Mouse (Mus musculus) stomach, embryonic 14.5 days (tissue): ENCODE data around the gene Apela. TPM values are rescaled to one million over a fixed set of nuclear protein-coding genes. Genes with fewer than 3 reads are reported as not detected.
A peak's percentile ranks its signal among the peaks of the same experiment; 100 is the strongest.

Experiments used
- ATAC-seq: fragments of 200-750 bp; cut with Nextera tagmentation; 2 replicates; pipeline ENCODE4 v1.8.0; 2017; ENCODE audit warnings: low read depth, moderate TSS enrichment; ENCODE audit not compliant: insufficient number of reproducible peaks, insufficient read depth, low FRiP score
- H3K27ac ChIP-seq: fragments of 300-500 bp; sonication (generic); 2 replicates; pipeline ENCODE4 v1.5.1; 2014; ENCODE audit warnings: mild to moderate bottlenecking, low read length, moderate library complexity, mixed read lengths
- H3K27me3 ChIP-seq: fragments of 300-500 bp; sonication (generic); 2 replicates; pipeline ENCODE4 v1.6.1; 2014; ENCODE audit warnings: low read length, control low read depth, mixed read lengths; ENCODE audit not compliant: control insufficient read depth, insufficient read depth
- H3K36me3 ChIP-seq: fragments of 300-500 bp; sonication (generic); 2 replicates; pipeline ENCODE4 v1.6.1; 2014; ENCODE audit warnings: mild to moderate bottlenecking, control low read depth, low read length, moderate library complexity, mixed read lengths; ENCODE audit not compliant: control insufficient read depth, insufficient read depth
- H3K4me1 ChIP-seq: fragments of 300-500 bp; sonication (generic); 2 replicates; pipeline ENCODE4 v1.6.1; 2014; ENCODE audit warnings: low read length, control low read depth, mixed read lengths; ENCODE audit not compliant: control insufficient read depth, insufficient read depth
- H3K4me2 ChIP-seq: fragments of 300-500 bp; sonication (generic); replicated peaks from 2 replicates; pipeline ENCODE4 v1.6.1; 2014; ENCODE audit warnings: low read depth, low read length, control low read depth
- H3K4me3 ChIP-seq: fragments of 300-500 bp; sonication (generic); 2 replicates; pipeline ENCODE4 v1.5.1; 2014; ENCODE audit warnings: low read depth, low read length, control low read depth
- H3K9ac ChIP-seq: fragments of 300-500 bp; sonication (generic); replicated peaks from 2 replicates; pipeline ENCODE4 v1.6.1; 2014; ENCODE audit warnings: low read depth, mild to moderate bottlenecking, control low read depth, low read length, moderate library complexity, mixed read lengths
- H3K9me3 ChIP-seq: fragments of 300-500 bp; sonication (generic); 2 replicates; pipeline ENCODE4 v1.6.1; 2016; ENCODE audit warnings: low read depth, low read length, control low read depth; ENCODE audit not compliant: control insufficient read depth
- WGBS: fragments of 180-500 bp; shearing (Covaris S2); extraction: QIAGEN DNeasy Blood & Tissue Kit; methylation state at CpG from one replicate; pipeline ENCODE4 v1.1.7; 2014; 5-methylcytosine and 5-hydroxymethylcytosine counted together
- polyA plus RNA-seq: library from polyadenylated mRNA; unstranded; fragments of >200 nt; fragmentation: Nextera tagmentation; extraction: Ambion mirVana; gene quantifications from 2 replicates; pipeline ENCODE4 v1.2.1, GENCODE M21; 2014

The Apela gene
- 2.2 and 3.2 TPM in 2 replicates for polyA plus RNA-seq

DNA sequence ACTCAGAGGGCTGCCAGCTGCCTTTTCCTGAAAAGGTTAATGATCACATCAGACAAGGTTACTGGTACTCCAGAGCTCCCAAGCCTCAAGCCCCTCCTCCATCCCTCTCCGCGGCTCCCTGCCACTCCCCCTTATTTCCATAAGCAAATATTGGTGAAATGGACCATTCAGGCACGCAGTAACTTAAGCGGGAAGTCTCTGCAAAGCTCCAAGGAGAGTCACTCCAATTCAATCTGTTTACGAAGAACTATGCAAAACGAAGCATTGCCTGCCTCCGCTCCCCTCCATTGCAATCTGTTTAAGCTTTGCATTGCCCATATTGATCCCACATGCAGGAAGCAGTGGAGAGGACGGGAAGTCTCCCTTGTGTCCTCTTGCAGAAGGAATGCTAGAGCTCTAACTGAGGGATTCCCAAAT, at the start of gene Apela:
TSS of gene Apela (minus strand) at position 220 of the 417 bp plus-strand sequence.
- Histone ChIP-seq H3K4me3 (peak within 1 kb of the TSS; percentile 16), H3K4me1 (peaks cover 16% of the 10 kb centered on the region), H3K4me2 (peak within 1 kb of the TSS; percentile 47), H3K27ac (no peak within 1 kb of the TSS), H3K36me3 (no peaks in the 10 kb centered on the region), H3K9ac (no peak within 1 kb of the TSS), H3K27me3 (no peaks in the 10 kb centered on the region), H3K9me3 (no peaks in the 10 kb centered on the region)
- peak; percentile 87 for ATAC-seq
- 0% methylated on average over 8 of the region's 8 CpGs for WGBS

DNA sequence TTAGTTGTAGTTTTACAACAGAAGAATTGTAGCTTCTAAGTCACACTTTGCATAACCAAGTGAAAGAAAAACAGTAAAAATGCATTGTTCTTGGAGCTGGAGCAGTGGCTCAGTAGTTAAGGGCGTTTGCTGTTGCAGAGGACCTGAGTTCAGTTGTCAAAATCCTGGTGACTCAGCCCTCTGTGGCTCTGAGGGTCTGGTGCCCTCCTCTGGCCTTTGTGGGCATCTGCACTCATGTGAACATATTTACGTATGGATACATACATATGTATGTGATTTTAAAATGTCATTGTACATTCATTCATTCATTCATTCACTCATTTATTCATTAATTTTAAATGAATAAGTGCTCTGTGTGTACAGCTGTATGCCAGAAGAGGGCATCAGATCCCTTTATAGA, 48.5 kb upstream of the Apela start:
- Histone ChIP-seq H3K36me3 (no peaks in the 10 kb centered on the region), H3K4me3 (no peak overlapping the region), H3K4me2 (no peak overlapping the region), H3K4me1 (no peaks in the 10 kb centered on the region), H3K9me3 (no peaks in the 10 kb centered on the region), H3K27me3 (no peaks in the 10 kb centered on the region), H3K9ac (no peak overlapping the region), H3K27ac (no peak overlapping the region)
- 73% methylated on average over 2 of the region's 2 CpGs for WGBS
- no peak for ATAC-seq

DNA sequence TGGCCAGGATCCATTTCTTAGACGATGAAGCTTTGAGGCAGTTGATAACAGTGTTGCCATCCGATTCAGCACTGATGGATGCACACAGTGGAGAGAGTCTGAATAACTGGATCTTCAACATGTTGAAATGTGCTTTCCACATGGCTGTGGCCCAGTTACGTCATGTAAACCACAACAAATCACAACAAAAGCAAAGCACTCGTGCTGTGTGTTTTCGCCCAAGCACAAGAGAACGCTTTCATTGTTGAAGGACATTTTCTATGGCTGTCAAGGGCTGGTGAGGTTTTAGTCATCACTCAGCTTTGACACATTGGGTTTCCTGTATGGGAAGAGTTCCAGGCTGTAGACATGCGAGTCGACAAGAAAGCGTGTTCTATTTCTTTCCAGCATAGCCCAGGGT, 43.6 kb upstream of the Apela start:
- no peak overlapping the region for H3K27ac ChIP-seq
- 74% methylated on average over 9 of the region's 9 CpGs for WGBS
- no peak overlapping the region for H3K9ac ChIP-seq
- no peak overlapping the region for H3K4me2 ChIP-seq
- no peaks in the 10 kb centered on the region for H3K27me3 ChIP-seq
- H3K4me3 ChIP-seq, result no peak overlapping the region
- no peaks in the 10 kb centered on the region for H3K4me1 ChIP-seq
- H3K9me3 ChIP-seq, result no peaks in the 10 kb centered on the region
- ATAC-seq, result no peak
- no peaks in the 10 kb centered on the region for H3K36me3 ChIP-seq

DNA sequence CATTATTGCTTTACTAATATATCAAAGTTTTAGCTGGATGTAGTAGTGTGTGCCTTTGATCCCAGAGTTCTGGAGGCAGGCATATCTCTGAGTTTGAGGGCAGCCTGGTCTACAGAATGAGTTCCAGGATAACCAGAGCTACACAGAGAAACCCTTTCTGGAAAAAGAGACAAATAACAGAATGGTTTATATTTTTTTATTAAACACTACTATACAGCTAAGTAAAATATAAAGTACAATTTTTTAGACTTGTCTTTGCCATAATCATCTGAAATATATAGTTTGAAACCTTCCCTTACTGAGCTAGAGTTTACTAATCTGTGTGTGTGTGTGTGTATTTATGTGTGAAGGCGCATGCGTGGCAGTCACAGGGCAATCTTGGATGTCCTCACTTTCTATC, 37.6 kb upstream of the Apela start, which contains the start of gene Gm10663:
TSS of gene Gm10663 (plus strand) at position 301 of the 400 bp plus-strand sequence.
- no peaks in the 10 kb centered on the region for H3K36me3 ChIP-seq
- WGBS, result 79% methylated on average over 2 of the region's 2 CpGs

DNA sequence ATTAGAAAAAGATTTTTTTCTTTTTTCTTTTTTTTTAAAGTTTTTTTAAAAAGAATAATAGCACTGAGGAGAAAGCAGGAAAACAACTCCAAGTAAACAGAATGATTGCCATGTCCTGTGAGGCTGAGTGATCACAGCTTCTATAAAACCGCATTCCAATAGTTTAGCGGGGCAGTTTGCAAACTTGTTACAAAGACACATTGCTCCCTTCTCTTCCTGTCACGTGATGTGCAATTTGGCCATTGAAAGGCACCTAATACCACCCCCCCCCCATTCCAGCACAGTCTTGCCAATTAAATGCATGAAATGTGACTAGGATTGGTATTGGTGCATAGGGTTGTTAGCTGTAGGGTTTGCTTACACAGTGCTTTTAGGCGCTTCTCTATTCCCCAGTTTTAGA, 33.9 kb upstream of the Apela start:
- Histone ChIP-seq H3K9ac (no peak overlapping the region), H3K36me3 (no peaks in the 10 kb centered on the region), H3K4me2 (no peak overlapping the region), H3K27me3 (no peaks in the 10 kb centered on the region), H3K27ac (no peak overlapping the region), H3K4me3 (no peak overlapping the region), H3K9me3 (no peaks in the 10 kb centered on the region), H3K4me1 (no peaks in the 10 kb centered on the region)
- 68% methylated on average over 4 of the region's 4 CpGs for WGBS
- ATAC-seq, result no peak

More for the DNA sequence above, 37.6 kb upstream of the Apela start, which contains the start of gene Gm10663:
- no peak within 1 kb of the TSS for H3K27ac ChIP-seq
- no peaks in the 10 kb centered on the region for H3K4me1 ChIP-seq
- no peak within 1 kb of the TSS for H3K4me2 ChIP-seq
- H3K9ac ChIP-seq, result no peak within 1 kb of the TSS
- ATAC-seq, result no peak
- no peaks in the 10 kb centered on the region for H3K9me3 ChIP-seq
- H3K27me3 ChIP-seq, result no peaks in the 10 kb centered on the region
- H3K4me3 ChIP-seq, result no peak within 1 kb of the TSS

DNA sequence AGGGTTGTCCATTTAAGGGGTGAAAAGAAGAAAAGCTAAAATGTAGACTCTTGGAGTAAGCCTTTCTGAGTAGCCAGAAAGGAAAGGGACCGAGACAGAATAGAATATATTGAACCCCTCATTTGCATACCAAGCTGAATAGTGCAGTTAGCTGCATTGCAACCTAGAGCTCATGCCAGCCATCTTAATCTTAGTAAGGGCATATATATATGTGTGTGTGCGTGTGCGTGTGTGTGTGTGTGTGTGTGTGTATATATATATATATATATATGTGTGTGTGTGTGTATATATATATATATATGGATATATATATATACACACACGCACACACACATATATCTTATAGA, 31.3 kb upstream of the Apela start:
- no peak for ATAC-seq
- H3K9ac ChIP-seq, result no peak overlapping the region
- no peak overlapping the region for H3K4me3 ChIP-seq
- H3K27ac ChIP-seq, result no peak overlapping the region
- H3K27me3 ChIP-seq, result no peaks in the 10 kb centered on the region
- no peaks in the 10 kb centered on the region for H3K4me1 ChIP-seq
- no peak overlapping the region for H3K4me2 ChIP-seq
- H3K36me3 ChIP-seq, result no peaks in the 10 kb centered on the region
- 85% methylated on average over 4 of the region's 4 CpGs for WGBS
- H3K9me3 ChIP-seq, result no peaks in the 10 kb centered on the region

DNA sequence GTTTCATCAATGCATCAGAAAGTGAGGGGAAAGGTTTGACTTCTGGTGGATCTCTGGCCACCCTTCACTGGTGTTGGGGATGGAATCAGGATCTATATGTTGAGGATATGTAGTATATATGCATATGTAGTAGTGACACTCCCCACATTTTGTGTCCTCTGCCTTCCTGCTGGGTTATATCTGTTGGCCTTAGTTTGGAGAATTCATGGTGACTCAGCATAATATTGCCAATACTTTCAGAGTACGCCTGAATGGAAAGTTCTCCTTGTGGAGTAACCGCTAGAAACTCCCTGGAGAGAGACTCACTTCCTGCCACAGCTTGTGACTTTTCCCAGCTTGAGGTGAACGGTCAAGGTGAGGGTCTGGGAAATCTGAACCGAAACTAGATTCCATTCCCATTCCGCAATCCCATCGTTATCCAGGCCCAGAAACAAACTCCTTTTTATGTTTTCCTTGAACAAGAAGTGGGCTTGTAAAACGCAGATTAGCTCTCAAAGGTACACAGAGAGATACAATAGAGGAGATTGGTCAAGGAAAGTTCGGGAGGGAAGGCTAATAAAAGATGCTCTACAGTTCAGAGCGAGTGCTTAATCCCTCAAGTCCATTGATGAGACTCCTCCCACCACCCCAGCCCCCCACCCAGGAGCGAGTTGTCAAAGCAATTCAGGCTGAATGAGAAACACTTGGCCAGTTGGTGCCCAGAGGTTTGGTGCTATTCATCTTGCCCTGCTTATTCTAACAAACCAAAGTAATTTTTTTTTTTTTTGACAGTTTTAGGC, 30.7 kb upstream of the Apela start:
- Histone ChIP-seq H3K27me3 (no peaks in the 10 kb centered on the region), H3K9me3 (no peaks in the 10 kb centered on the region), H3K36me3 (no peaks in the 10 kb centered on the region), H3K4me2 (no peak overlapping the region), H3K9ac (no peak overlapping the region), H3K4me3 (no peak overlapping the region), H3K4me1 (no peaks in the 10 kb centered on the region), H3K27ac (no peak overlapping the region)
- WGBS, result 46% methylated on average over 10 of the region's 10 CpGs
- ATAC-seq, result no peak

DNA sequence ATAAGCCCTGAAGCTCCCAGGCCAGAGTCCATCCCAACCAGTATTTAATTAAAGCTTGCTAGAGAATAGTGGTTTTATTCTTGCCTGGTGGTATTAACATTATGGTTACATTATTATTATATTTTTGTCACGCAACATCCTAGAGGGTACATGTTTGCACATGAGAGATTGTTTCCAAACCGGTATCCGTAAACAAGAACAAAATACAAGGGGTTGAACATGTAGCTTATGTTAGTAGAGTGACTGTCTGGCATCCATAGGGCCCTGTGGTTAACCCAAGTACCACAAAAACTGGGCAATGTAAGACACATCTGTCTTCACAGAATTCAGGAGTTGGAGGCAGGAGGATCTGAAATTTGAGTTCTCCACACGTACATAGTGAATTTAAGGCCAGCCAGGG, 29.9 kb upstream of the Apela start:
- no peaks in the 10 kb centered on the region for H3K36me3 ChIP-seq
- H3K9me3 ChIP-seq, result no peaks in the 10 kb centered on the region
- ATAC-seq, result no peak
- no peak overlapping the region for H3K4me3 ChIP-seq
- 93% methylated on average over 4 of the region's 4 CpGs for WGBS
- H3K9ac ChIP-seq, result no peak overlapping the region
- H3K27ac ChIP-seq, result no peak overlapping the region
- no peak overlapping the region for H3K4me2 ChIP-seq
- no peaks in the 10 kb centered on the region for H3K27me3 ChIP-seq
- H3K4me1 ChIP-seq, result no peaks in the 10 kb centered on the region

DNA sequence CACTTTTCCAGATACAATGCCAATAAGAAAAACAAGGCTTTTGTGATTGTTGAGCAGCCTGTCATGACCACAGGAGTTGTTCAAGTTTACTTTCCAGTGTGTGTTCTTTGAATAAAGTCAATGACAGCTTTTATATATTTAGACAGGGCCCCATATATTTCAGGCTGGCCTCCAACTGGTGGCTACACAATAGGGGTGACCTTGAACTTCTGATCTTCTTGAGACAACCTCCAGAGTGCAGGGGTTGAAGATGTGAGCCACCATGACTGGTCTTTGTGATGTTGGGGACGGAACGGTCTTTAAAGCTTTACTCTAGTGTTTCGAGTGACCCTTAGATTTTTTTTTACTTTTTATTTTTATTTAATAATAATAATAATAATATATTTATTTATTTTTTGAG, 28.5 kb upstream of the Apela start:
- H3K9ac ChIP-seq, result no peak overlapping the region
- no peak overlapping the region for H3K27ac ChIP-seq
- H3K36me3 ChIP-seq, result no peaks in the 10 kb centered on the region
- H3K9me3 ChIP-seq, result no peaks in the 10 kb centered on the region
- no peak overlapping the region for H3K4me3 ChIP-seq
- ATAC-seq, result no peak
- H3K4me1 ChIP-seq, result no peaks in the 10 kb centered on the region
- H3K27me3 ChIP-seq, result no peaks in the 10 kb centered on the region
- H3K4me2 ChIP-seq, result no peak overlapping the region
- WGBS, result 95% methylated on average over 3 of the region's 3 CpGs
